Mouse (Mus musculus): ENCODE results near the gene Adam12. TPM values are rescaled to one million over a fixed set of nuclear protein-coding genes. Genes with fewer than 3 reads are reported as not detected.

Adam12 gene
- polyA plus RNA-seq, 1 experiment from 2014 or later, result 4.8 TPM

Small RNA genes lying within 50 kb of the gene (microRNA-seq; reads per million reads assigned to microRNA genes)
- not detected for gene Gm23631

Other genes with a start within 250 kb of the Adam12 start
- 0.16 and 0.35 TPM in 2 replicates for gene D7Ertd443e, start 153.5 kb upstream of the Adam12 start, polyA plus RNA-seq (2015; fragmentation: Nextera tagmentation; extraction: Ambion mirVana)